Comparison of ENCODE assay signal across 15 mouse cellular contexts in the genomic region with DNA sequence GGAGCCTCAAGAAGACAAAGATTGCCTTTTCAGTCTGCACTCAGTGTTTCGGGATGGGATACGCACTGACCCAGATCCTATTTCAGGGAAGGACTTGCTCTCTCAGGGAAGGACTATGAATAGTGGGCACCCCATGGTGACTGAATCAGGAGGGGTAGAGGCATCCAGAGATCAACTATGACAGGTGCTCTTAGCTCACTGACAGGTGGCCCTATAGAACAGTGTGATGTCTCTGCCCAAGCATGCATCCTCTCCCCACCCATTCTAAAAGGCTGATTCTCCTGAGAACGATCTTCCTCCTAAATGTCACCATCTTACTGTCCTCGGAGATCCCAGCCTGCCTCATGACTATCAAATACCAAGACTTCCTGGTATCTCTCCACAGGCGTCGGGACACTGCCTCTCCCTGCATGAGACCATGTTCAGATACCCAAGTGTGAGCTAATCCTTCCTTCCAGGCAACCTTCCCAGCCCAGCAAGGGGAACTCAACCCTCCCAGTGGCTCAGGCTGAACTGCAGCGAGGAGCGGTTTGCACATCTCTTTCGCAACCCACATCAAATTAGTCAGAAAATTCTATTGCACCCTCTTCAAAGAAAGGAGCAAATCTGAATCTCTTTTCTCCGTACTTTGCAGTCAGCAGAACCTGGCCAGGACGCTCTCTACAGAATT.
DNase-seq lines count a peak whose midpoint lies in the region; ATAC-seq and TF ChIP-seq lines count a peak whose summit lies in the region.
"Had no signal": no experiment of that assay in that cellular context is flagged by ENCODE, and none has a peak within 500 bp of the region (broad histone marks: within the 10 kb centered on the region; RNA-seq: fewer than 3 reads in every experiment).

No protein-coding gene starts in this region.

- no peak overlapping the region for H3K9ac ChIP-seq in lung, postnatal 0 days (replicated peaks; ENCODE audit: low read depth)
- H3K9ac ChIP-seq: embryonic facial prominence, embryonic 13.5 days; forebrain, embryonic 12.5 days; heart, embryonic 15.5 days; limb, embryonic 15.5 days; lung, embryonic 15.5 days had no signal

- H3K27ac ChIP-seq in lung, postnatal 0 days (ENCODE audit: low read length): no peak overlapping the region
- H3K27ac ChIP-seq: embryonic facial prominence, embryonic 13.5 days; forebrain, embryonic 12.5 days; heart, embryonic 15.5 days; hindbrain, postnatal 0 days; limb, embryonic 15.5 days; lung, embryonic 15.5 days had no signal

- ATAC-seq in lung, postnatal 0 days: no peak
- no peak for ATAC-seq in megakaryocyte-erythroid progenitor cell, adult 5-6 weeks (replicated peaks; ENCODE audit: low FRiP score, low TSS enrichment, poor library complexity, severe bottlenecking)
- ATAC-seq: activated CD4-positive, CD25-positive, alpha-beta regulatory T cell, adult 4 months; hindbrain, postnatal 0 days had no signal

- H3K4me1 ChIP-seq in lung, postnatal 0 days (ENCODE audit: insufficient read depth, low read depth, low read length): no peaks in the 10 kb centered on the region
- H3K4me1 ChIP-seq in lung, adult 2 months (ENCODE audit: control insufficient read depth, insufficient read depth, low read length): no peaks in the 10 kb centered on the region
- H3K4me1 ChIP-seq: forebrain, embryonic 12.5 days; heart, embryonic 15.5 days; limb, embryonic 15.5 days; lung, embryonic 15.5 days had no signal

- no peak overlapping the region for H3K4me2 ChIP-seq in lung, postnatal 0 days (replicated peaks; ENCODE audit: low read depth, low read length)
- H3K4me2 ChIP-seq: embryonic facial prominence, embryonic 13.5 days; forebrain, embryonic 12.5 days; heart, embryonic 15.5 days; limb, embryonic 15.5 days; lung, embryonic 15.5 days had no signal

- no peak for TF ChIP-seq POLR2A in lung, adult 2 months (IDR thresholded peaks at IDR 0.05; ENCODE audit: borderline replicate concordance, extremely low read depth, low read depth, low read length)

- no peaks in the 10 kb centered on the region for H3K36me3 ChIP-seq in lung, postnatal 0 days (ENCODE audit: insufficient read depth, low read length)
- H3K36me3 ChIP-seq: embryonic facial prominence, embryonic 13.5 days; forebrain, embryonic 12.5 days; heart, embryonic 15.5 days; limb, embryonic 15.5 days; lung, embryonic 15.5 days had no signal

- H3K27me3 ChIP-seq in lung, postnatal 0 days (replicated peaks; ENCODE audit: insufficient read depth, low read length): no peaks in the 10 kb centered on the region
- H3K27me3 ChIP-seq: embryonic facial prominence, embryonic 13.5 days; forebrain, embryonic 12.5 days; heart, embryonic 15.5 days; limb, embryonic 15.5 days; lung, embryonic 15.5 days had no signal

- no peaks in the 10 kb centered on the region for H3K9me3 ChIP-seq in lung, postnatal 0 days (ENCODE audit: low read length)
- H3K9me3 ChIP-seq: embryonic facial prominence, embryonic 13.5 days; forebrain, embryonic 12.5 days; heart, embryonic 15.5 days; limb, embryonic 15.5 days; lung, embryonic 15.5 days had no signal

- intact Hi-C loops in gastrocnemius, postnatal 14 days (cut with DNase I; ENCODE audit: low total_unique reads): no loop called here

- peak; percentile 26 to 44 for DNase-seq in adrenal gland, postnatal 36 days
- DNase-seq in adrenal gland, postnatal 4 days (ENCODE audit: low spot score in 2 of 2): no peak
- peak; percentile 28 for DNase-seq in lung, postnatal 0 days (ENCODE audit: low spot score)
- DNase-seq in lung, adult 2 months: no peak
- peak; percentile 50 for DNase-seq in gastrocnemius, postnatal 14 days
- peak; percentile 44 for DNase-seq in skeletal muscle tissue, adult 2 months (ENCODE audit: low read depth, low spot score)
- no peak for DNase-seq in urinary bladder, postnatal 14 days (ENCODE audit: low spot score)

- 79% methylated on average over 11 of the region's 11 CpGs for WGBS in lung, postnatal 0 days
- WGBS in lung, adult 2 months: 75% methylated on average over 11 of the region's 11 CpGs

- no peak for TF ChIP-seq EP300 in lung, postnatal 0 days (IDR thresholded peaks at IDR 0.05)

- no peak overlapping the region for H3K4me3 ChIP-seq in lung, postnatal 0 days (ENCODE audit: low read depth, low read length)
- no peak overlapping the region for H3K4me3 ChIP-seq in lung, adult 2 months (replicated peaks; ENCODE audit: extremely low read depth, low read depth, low read length)
- H3K4me3 ChIP-seq: embryonic facial prominence, embryonic 13.5 days; forebrain, embryonic 12.5 days; heart, embryonic 15.5 days; limb, embryonic 15.5 days; lung, embryonic 15.5 days had no signal

- TF ChIP-seq CTCF in lung, postnatal 0 days (IDR thresholded peaks at IDR 0.05): 0 out of 2 replicates have a peak, but pooled peaks have one; percentile 2
- no peak for TF ChIP-seq CTCF in lung, adult 2 months (IDR thresholded peaks at IDR 0.05; ENCODE audit: insufficient read depth, low read length)

Comparison
In these comparisons a context has a peak if more than half of its experiments do, and no peak if none do; other contexts are left out.
1. DNase-seq: peak in adrenal gland, postnatal 36 days (2 of 2), lung, postnatal 0 days (single experiment), gastrocnemius, postnatal 14 days (single experiment) and skeletal muscle tissue, adult 2 months (single experiment); none in adrenal gland, postnatal 4 days (0 of 2), lung, adult 2 months (single experiment) and urinary bladder, postnatal 14 days (single experiment).